Mouse (Mus musculus): Measurements from ENCODE around the gene Tmem59. TPM values are rescaled to one million over a fixed set of nuclear protein-coding genes. Genes with fewer than 3 reads are reported as not detected.

The Tmem59 gene
- polyA plus RNA-seq, 1 experiment from 2014 or later = 165 TPM

DNA sequence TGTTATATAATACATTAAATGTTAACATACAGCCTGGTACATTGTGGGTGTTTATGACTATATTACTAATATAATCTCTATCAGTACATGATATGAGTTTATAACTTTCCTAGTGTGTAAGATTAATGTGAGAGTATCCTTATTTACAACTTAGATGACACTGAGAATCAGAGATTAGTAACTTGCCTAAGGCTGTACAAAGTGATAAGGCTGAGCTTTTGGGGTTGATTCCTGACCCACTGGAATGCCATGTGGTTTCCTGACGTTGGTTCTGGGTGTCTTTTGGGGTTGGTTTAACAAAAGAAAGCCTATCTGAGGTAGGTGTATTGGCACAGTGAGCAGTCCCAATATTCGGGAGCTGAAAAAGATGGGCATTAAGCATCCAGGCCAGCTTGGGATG, 4.6 kb downstream of the Tmem59 start:
- Histone ChIP-seq H3K9me3 (replicated peaks) (no peaks in the 10 kb centered on the region), H3K9ac (no peak overlapping the region; the same call in 1 of the 2 replicates), H3K4me1 (peaks cover 43% of the 10 kb centered on the region), H3K4me2 (peak overlapping the region; percentile 28), H3K27ac (peak overlapping the region; percentile 78), H3K27me3 (replicated peaks) (no peaks in the 10 kb centered on the region), H3K4me3 (no peak overlapping the region), H3K36me3 (peaks cover 25% of the 10 kb centered on the region)
- no peak for ATAC-seq
- WGBS (ENCODE audit: insufficient replicate concordance) = 30% methylated on average over 2 of the region's 2 CpGs

DNA sequence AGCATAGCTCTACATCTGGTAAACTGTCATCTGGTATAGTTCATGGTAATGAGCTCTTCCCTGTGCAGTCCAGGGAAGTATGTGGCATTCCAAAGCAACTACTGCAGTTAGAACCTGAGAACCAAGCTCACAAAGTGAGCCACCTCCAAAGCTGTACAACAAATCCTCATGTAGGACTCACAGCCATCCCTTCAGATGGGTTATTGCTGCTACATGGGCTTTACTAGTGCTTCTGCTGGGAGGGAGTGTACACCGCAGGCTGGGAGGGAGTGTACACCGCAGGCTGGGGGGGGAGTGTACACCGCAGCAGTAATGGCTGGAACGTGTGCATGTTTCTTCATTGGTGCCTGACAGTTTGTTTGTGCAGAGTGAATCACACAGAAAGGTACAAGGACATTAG, 5.0 kb downstream of the Tmem59 start:
- Histone ChIP-seq H3K27ac (peak overlapping the region; percentile 78), H3K9me3 (replicated peaks) (no peaks in the 10 kb centered on the region), H3K4me2 (peak overlapping the region; percentile 28), H3K4me3 (no peak overlapping the region), H3K9ac (peak overlapping the region; percentile 17; the same call in 1 of the 2 replicates), H3K36me3 (peaks cover 29% of the 10 kb centered on the region), H3K27me3 (replicated peaks) (no peaks in the 10 kb centered on the region), H3K4me1 (peaks cover 43% of the 10 kb centered on the region)
- 65% methylated on average over 4 of the region's 4 CpGs for WGBS (ENCODE audit: insufficient replicate concordance)
- ATAC-seq = no peak

DNA sequence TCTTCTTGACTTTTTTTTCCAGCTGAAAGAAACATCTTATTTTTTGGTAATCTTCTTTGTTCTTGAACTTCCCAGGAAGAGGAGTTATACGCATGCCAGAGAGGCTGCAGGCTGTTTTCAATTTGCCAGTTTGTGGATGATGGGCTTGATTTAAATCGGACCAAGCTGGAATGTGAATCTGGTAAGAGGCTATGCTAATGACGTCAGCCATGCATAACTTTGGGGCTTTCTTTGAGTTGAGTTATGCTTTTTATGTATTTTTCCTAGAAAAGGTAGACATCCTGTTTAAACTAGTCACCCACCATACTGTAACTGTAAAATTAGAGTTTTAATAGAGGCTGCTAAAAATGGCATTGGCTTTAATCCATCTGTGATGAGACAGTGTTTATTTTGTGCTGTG, 7.5 kb downstream of the Tmem59 start:
- no peaks in the 10 kb centered on the region for H3K9me3 ChIP-seq (replicated peaks)
- H3K4me2 ChIP-seq = no peak overlapping the region
- no peak overlapping the region for H3K9ac ChIP-seq
- no peak for ATAC-seq
- H3K36me3 ChIP-seq = peaks cover 51% of the 10 kb centered on the region
- 86% methylated on average over 3 of the region's 3 CpGs for WGBS (ENCODE audit: insufficient replicate concordance)
- H3K27ac ChIP-seq = no peak overlapping the region
- no peak overlapping the region for H3K4me3 ChIP-seq
- H3K4me1 ChIP-seq = peaks cover 32% of the 10 kb centered on the region
- no peaks in the 10 kb centered on the region for H3K27me3 ChIP-seq (replicated peaks)

DNA sequence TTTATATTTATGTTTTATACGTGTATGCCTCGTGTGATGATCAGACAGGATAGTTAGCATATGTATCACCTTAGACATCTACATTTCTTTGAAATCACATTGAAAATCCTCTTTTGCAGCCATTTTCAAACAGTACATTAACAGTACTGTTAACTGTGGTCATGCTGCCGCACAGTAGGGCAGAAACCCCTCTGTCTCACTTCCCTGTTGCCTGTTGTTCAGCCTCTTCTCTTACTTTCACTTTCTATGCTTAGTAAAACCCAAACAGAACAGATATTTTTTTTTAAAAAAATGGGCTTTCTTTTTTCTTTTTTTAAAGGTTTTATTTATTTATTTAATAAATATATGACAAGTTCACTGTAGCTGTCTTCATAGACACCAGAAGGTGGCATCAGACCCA, 15.6 kb downstream of the Tmem59 start:
- H3K27ac ChIP-seq = no peak overlapping the region
- H3K27me3 ChIP-seq (replicated peaks) = no peaks in the 10 kb centered on the region
- WGBS (ENCODE audit: insufficient replicate concordance) = 86% methylated on average over 3 of the region's 3 CpGs
- no peak overlapping the region for H3K4me3 ChIP-seq
- H3K4me1 ChIP-seq = no peaks in the 10 kb centered on the region
- H3K9me3 ChIP-seq (replicated peaks) = no peaks in the 10 kb centered on the region
- H3K36me3 ChIP-seq = peaks cover 90% of the 10 kb centered on the region
- H3K9ac ChIP-seq = no peak overlapping the region
- H3K4me2 ChIP-seq = no peak overlapping the region
- ATAC-seq = no peak

- Histone ChIP-seq H3K27me3 (replicated peaks) (no peaks in the 10 kb centered on the region), H3K36me3 (peaks cover 94% of the 10 kb centered on the region), H3K4me2 (no peak overlapping the region), H3K9me3 (replicated peaks) (no peaks in the 10 kb centered on the region), H3K4me3 (no peak overlapping the region), H3K4me1 (no peaks in the 10 kb centered on the region), H3K9ac (no peak overlapping the region), H3K27ac (no peak overlapping the region)
- WGBS (ENCODE audit: insufficient replicate concordance) = 88% methylated on average over 2 of the region's 2 CpGs
- no peak for ATAC-seq
Observed at GRCm38 (mm10) chr4:107196454-107196853, 18.3 kb downstream of the Tmem59 start.

GRCm38 (mm10) chr4:107198072-107198471, 19.9 kb downstream of the Tmem59 start:
- no peak for ATAC-seq
- no peak overlapping the region for H3K27ac ChIP-seq
- no peak overlapping the region for H3K4me3 ChIP-seq
- peaks cover 96% of the 10 kb centered on the region for H3K36me3 ChIP-seq
- no peaks in the 10 kb centered on the region for H3K27me3 ChIP-seq (replicated peaks)
- H3K4me1 ChIP-seq = 0 out of 2 replicates have a peak, but pooled peaks cover under 1% of the 10 kb centered on the region
- 86% methylated on average over 5 of the region's 5 CpGs for WGBS (ENCODE audit: insufficient replicate concordance)
- no peak overlapping the region for H3K9ac ChIP-seq
- no peaks in the 10 kb centered on the region for H3K9me3 ChIP-seq (replicated peaks)
- no peak overlapping the region for H3K4me2 ChIP-seq

DNA sequence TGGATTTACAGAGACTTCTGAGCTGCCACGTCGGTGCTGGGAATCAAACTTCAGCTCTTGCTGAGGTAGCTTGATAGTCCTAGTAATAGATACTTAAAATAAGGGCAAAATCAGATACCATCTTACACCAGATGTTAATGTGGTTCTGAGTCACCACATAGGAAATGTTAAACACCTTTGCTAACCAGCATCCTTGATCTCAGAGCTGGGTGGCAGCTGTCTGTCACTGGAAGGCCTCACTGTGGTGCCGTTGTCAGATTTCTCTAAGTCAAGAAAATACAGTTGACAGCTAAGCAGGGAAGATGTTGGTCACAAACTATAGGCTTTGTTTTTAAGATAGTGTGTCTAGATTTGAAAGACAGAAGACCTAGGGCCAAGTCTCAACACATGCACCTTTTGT, 23.6 kb downstream of the Tmem59 start:
- H3K36me3 ChIP-seq = peaks cover 98% of the 10 kb centered on the region
- 80% methylated on average over 3 of the region's 3 CpGs for whole genome bisulfite sequencing (ENCODE audit: insufficient replicate concordance)

GRCm38 (mm10) chr4:107203001-107203400, 24.8 kb downstream of the Tmem59 start:
- Histone ChIP-seq H3K4me1 (0 out of 2 replicates have a peak, but pooled peaks cover 5% of the 10 kb centered on the region), H3K9me3 (replicated peaks) (no peaks in the 10 kb centered on the region), H3K4me3 (no peak overlapping the region), H3K27me3 (replicated peaks) (no peaks in the 10 kb centered on the region), H3K27ac (no peak overlapping the region), H3K9ac (no peak overlapping the region), H3K4me2 (no peak overlapping the region), H3K36me3 (peaks cover 97% of the 10 kb centered on the region)
- WGBS (ENCODE audit: insufficient replicate concordance) = 70% methylated on average over 7 of the region's 7 CpGs
- no peak for ATAC-seq

More for the DNA sequence above, 23.6 kb downstream of the Tmem59 start:
- H3K4me2 ChIP-seq = no peak overlapping the region
- no peak overlapping the region for H3K27ac ChIP-seq
- no peak overlapping the region for H3K9ac ChIP-seq
- no peaks in the 10 kb centered on the region for H3K27me3 ChIP-seq (replicated peaks)
- no peak overlapping the region for H3K4me3 ChIP-seq
- 0 out of 2 replicates have a peak, but pooled peaks cover 5% of the 10 kb centered on the region for H3K4me1 ChIP-seq
- H3K9me3 ChIP-seq (replicated peaks) = no peaks in the 10 kb centered on the region
- no peak for ATAC-seq

DNA sequence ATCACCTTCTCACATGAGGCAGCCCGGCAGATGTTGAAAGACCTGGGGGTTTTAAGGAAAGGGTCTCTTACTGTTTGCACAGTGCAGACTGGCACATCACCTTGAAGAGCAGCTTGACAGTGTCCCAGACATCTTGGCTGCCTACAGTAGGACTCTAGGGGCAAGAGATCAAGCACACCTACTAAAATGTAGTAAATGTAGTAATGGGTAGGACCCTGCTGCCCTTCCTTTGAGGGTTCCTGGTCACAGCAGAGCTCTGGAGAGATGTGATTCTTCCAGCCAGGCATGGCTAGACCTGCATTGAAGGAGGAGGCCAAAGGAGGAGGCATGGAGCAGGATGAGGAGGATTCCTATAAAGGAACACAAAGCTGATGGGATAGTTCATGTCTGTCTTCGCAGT, 28.8 kb downstream of the Tmem59 start:
- Histone ChIP-seq H3K9me3 (replicated peaks) (no peaks in the 10 kb centered on the region), H3K36me3 (peaks cover 61% of the 10 kb centered on the region), H3K4me2 (no peak overlapping the region), H3K27ac (no peak overlapping the region), H3K9ac (no peak overlapping the region), H3K4me3 (no peak overlapping the region), H3K27me3 (replicated peaks) (no peaks in the 10 kb centered on the region), H3K4me1 (peaks cover 21% of the 10 kb centered on the region)
- 91% methylated on average over 2 of the region's 2 CpGs for whole genome bisulfite sequencing (ENCODE audit: insufficient replicate concordance)
- no peak for ATAC-seq

GRCm38 (mm10) chr4:107208880-107209279, 30.7 kb downstream of the Tmem59 start, which contains the start of gene Ldlrad1:
Gene Ldlrad1 (plus strand): TSS chr4:107209180.
- no peak within 1 kb of the TSS for H3K9ac ChIP-seq
- H3K27ac ChIP-seq = no peak within 1 kb of the TSS
- ATAC-seq = no peak
- peaks cover 42% of the 10 kb centered on the region for H3K36me3 ChIP-seq
- no peaks in the 10 kb centered on the region for H3K9me3 ChIP-seq (replicated peaks)
- H3K4me1 ChIP-seq = peaks cover 24% of the 10 kb centered on the region
- no peak within 1 kb of the TSS for H3K4me3 ChIP-seq
- no peaks in the 10 kb centered on the region for H3K27me3 ChIP-seq (replicated peaks)
- WGBS (ENCODE audit: insufficient replicate concordance) = 73% methylated on average over 3 of the region's 3 CpGs
- H3K4me2 ChIP-seq = no peak within 1 kb of the TSS

GRCm38 (mm10) chr4:107210483-107211097, 32.4 kb downstream of the Tmem59 start:
- no peaks in the 10 kb centered on the region for H3K27me3 ChIP-seq (replicated peaks)
- peaks cover 25% of the 10 kb centered on the region for H3K36me3 ChIP-seq
- no peak overlapping the region for H3K4me3 ChIP-seq
- peaks cover 24% of the 10 kb centered on the region for H3K4me1 ChIP-seq
- no peak overlapping the region for H3K9ac ChIP-seq
- WGBS (ENCODE audit: insufficient replicate concordance) = 35% methylated on average over 5 of the region's 5 CpGs
- no peaks in the 10 kb centered on the region for H3K9me3 ChIP-seq (replicated peaks)
- ATAC-seq = no peak
- H3K4me2 ChIP-seq = no peak overlapping the region
- 0 out of 2 replicates have a peak overlapping the region, but pooled peaks have one; percentile 21 for H3K27ac ChIP-seq

DNA sequence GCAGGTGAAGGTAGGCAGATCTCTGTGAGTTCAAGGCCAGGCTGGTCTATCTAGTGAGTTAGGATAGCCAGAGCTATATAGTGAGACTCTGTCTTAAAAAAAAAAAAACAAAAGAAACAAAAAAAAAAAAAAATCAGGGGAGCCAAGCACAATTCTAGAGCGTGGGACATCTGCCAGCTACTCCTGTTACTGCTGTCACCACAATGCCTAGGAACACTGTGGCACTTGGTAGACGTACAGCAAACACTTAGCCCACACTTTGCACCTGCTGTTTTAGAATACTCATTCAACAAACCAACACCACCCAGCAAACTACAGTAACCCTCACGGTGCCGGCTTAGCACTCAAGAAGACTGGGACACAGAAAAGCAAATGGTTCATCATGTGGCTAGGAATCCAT, 33.3 kb downstream of the Tmem59 start:
- 72% methylated on average over 4 of the region's 4 CpGs for WGBS (ENCODE audit: insufficient replicate concordance)
- ATAC-seq = no peak
- H3K36me3 ChIP-seq = peaks cover 18% of the 10 kb centered on the region

GRCm38 (mm10) chr4:107211936-107212335, 33.7 kb downstream of the Tmem59 start:
- H3K27me3 ChIP-seq (replicated peaks) = no peaks in the 10 kb centered on the region
- no peak overlapping the region for H3K4me2 ChIP-seq
- ATAC-seq = no peak
- no peak overlapping the region for H3K27ac ChIP-seq
- no peak overlapping the region for H3K9ac ChIP-seq
- H3K4me3 ChIP-seq = no peak overlapping the region
- peaks cover 34% of the 10 kb centered on the region for H3K4me1 ChIP-seq
- no peaks in the 10 kb centered on the region for H3K9me3 ChIP-seq (replicated peaks)
- H3K36me3 ChIP-seq = peaks cover 14% of the 10 kb centered on the region
- WGBS (ENCODE audit: insufficient replicate concordance) = 71% methylated on average over 5 of the region's 5 CpGs

More for the DNA sequence above, 33.3 kb downstream of the Tmem59 start:
- no peak overlapping the region for H3K4me3 ChIP-seq
- no peaks in the 10 kb centered on the region for H3K27me3 ChIP-seq (replicated peaks)
- no peak overlapping the region for H3K27ac ChIP-seq
- H3K9me3 ChIP-seq (replicated peaks) = no peaks in the 10 kb centered on the region
- no peak overlapping the region for H3K9ac ChIP-seq
- H3K4me2 ChIP-seq = no peak overlapping the region
- peaks cover 29% of the 10 kb centered on the region for H3K4me1 ChIP-seq

All from liver, embryonic 12.5 days (tissue).